Mouse (Mus musculus): ENCODE data around the gene Olfr784.

DNA sequence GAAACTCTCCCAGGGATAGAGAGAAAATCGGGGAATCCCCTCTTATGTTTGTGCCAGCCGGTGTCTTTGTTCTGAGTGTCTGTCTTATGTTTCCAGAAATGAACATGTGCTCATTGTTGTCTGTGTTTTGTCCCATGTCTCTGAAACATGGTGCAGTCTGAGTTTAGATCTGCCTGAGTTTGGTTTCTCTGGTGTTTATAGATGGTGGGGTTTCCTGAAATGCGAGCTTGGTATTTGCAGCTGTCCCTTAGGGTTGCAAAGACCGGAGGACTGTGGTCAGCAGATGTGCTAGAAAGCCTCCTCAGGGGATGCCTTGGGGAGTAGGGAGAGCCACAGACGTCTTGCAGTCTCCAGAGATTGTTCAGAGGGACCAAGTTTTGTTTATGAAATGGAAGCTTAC is 26.6 kb upstream of the Olfr784 start:
- TF ChIP-seq CTCF (IDR thresholded peaks at IDR 0.05; ENCODE audit: low read depth): no peak
- TF ChIP-seq EP300 (IDR thresholded peaks at IDR 0.05; ENCODE audit: low read depth): no peak

Measured in liver, postnatal 0 days (tissue).